Mouse (Mus musculus): Measurements from ENCODE around the gene Card6. TPM values are rescaled to one million over a fixed set of nuclear protein-coding genes. Genes with fewer than 3 reads are reported as not detected.
A peak's percentile ranks its signal among the peaks of the same experiment; 100 is the strongest.

Gene Card6
- total RNA-seq (2014; rRNA removed) (0.11 and 0.42 TPM in 2 replicates), polyA plus RNA-seq (2015; fragmentation: Nextera tagmentation; extraction: Ambion mirVana) (0.25 and 0.52 TPM in 2 replicates)

DNA sequence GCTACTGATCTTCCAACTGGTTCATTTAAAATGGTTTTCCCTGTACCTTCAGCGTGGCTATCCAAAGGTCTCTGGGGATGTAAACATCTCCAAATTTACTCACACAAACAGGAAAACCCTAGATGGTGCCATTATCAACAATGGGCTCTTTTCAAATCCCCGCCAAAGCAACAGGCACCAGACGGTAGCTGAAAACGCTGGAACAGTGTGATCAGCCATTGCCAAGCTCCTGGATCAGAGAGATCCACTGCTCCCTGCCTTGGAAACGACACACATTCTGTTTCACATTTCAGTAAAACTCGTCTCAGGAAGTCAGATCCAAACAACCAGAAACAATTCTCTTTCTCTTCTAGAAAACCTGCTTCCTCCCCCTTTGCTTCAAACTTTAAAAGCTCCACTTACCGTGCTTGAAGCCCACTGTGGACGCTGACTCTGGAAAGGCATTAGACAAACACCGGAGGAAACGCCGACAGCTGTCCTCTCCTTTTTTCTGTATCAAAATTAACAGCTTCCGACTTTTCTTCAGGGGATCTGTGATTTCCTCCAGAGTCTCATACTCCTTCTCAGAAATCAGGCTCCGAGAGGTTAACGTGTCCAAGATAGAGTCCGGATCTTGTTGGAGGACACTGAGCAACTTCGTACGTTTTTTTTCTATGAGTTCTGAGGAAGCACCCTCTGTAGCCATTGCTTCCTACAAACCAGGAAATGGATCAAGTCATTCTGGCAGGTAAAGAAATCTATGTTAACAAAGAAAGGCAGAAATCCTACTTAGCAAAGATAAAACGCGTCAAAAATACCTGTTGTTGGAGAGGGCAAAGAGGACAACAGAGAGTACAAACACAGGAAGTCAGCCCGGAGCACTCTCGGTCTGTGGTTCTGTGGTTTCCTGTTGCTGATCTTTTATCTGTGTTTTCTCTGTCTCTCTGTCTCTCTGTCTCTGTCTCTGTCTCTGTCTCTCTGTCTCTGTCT, at the start of gene Card6:
Card6 (minus strand) TSS at position 854 of the 969 bp plus-strand sequence.
- ATAC-seq (ENCODE audit: low FRiP score), result no peak
- H3K4me1 ChIP-seq (ENCODE audit: insufficient read depth, low read length), result no peaks in the 10 kb centered on the region
- no peak for DNase-seq (ENCODE audit: low spot score)
- peak within 1 kb of the TSS; percentile 9; the same call in 1 of the 2 replicates for H3K27ac ChIP-seq (ENCODE audit: low read depth, low read length)
- H3K4me3 ChIP-seq (ENCODE audit: low read depth, low read length), result 0 out of 2 replicates have a peak within 1 kb of the TSS, but pooled peaks have one; percentile 6
- H3K9me3 ChIP-seq (ENCODE audit: low read length), result no peaks in the 10 kb centered on the region
- no peak for TF ChIP-seq CTCF (IDR thresholded peaks at IDR 0.05)
- no peak within 1 kb of the TSS for H3K9ac ChIP-seq (replicated peaks; ENCODE audit: low read length, poor library complexity, severe bottlenecking)
- H3K4me2 ChIP-seq (ENCODE audit: low read depth, low read length, poor library complexity, severe bottlenecking), result no peak within 1 kb of the TSS
- H3K27me3 ChIP-seq (ENCODE audit: insufficient read depth, low read length), result no peaks in the 10 kb centered on the region
- no peaks in the 10 kb centered on the region for H3K36me3 ChIP-seq (ENCODE audit: insufficient read depth, low read length)
- 69% methylated on average over 21 of the region's 21 CpGs for WGBS

DNA sequence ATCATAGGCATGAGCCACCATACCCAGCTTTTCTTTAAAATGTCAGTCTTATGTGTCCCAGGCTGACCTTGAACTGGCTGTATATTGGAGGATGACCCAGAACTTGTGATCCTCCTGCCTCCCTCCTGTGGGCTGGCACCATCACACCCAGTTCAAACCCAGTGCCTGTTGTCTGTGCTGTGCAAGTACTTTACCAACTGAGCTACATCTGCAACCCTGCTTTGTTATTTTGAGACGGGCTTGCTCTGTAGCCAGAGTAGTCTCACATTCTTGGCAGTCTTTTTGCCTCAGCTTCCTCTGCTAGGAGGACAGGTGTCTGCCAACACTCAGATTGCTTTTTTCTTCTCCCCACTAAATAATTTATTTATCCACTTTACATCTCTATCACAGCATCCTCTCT, 49.0 kb upstream of the Card6 start:
- Histone ChIP-seq H3K4me1 (ENCODE audit: insufficient read depth, low read length) (no peaks in the 10 kb centered on the region), H3K4me2 (ENCODE audit: low read depth, low read length, poor library complexity, severe bottlenecking) (no peak overlapping the region), H3K9me3 (ENCODE audit: low read length) (no peaks in the 10 kb centered on the region), H3K4me3 (ENCODE audit: low read depth, low read length) (no peak overlapping the region), H3K27me3 (ENCODE audit: insufficient read depth, low read length) (no peaks in the 10 kb centered on the region), H3K9ac (replicated peaks; ENCODE audit: low read length, poor library complexity, severe bottlenecking) (no peak overlapping the region), H3K27ac (ENCODE audit: low read depth, low read length) (no peak overlapping the region), H3K36me3 (ENCODE audit: insufficient read depth, low read length) (no peaks in the 10 kb centered on the region)
- ATAC-seq (ENCODE audit: low FRiP score), result no peak
- WGBS, result 77% methylated on average over 1 of the region's 1 CpGs
- DNase-seq (ENCODE audit: low spot score), result no peak
- no peak for TF ChIP-seq CTCF (IDR thresholded peaks at IDR 0.05)

DNA sequence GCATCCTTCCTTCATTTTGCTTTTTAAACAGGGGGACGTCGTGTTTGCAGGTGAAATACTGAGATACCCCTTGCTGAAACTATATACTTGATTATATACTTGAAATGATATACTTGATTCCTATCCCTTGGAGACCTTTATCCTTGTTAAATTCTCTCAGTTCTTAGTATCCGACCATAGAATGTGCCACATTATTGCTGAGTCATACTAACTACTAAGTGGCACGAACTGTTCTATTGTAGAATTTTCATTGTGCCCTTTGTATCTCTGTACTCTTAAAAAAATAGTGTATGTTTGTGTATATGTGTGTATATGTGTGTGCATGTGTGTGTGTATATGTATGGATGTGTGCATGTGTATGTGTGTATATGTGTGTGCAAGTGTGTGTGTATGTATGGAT, 48.0 kb upstream of the Card6 start:
- TF ChIP-seq CTCF (IDR thresholded peaks at IDR 0.05), result no peak
- Histone ChIP-seq H3K4me2 (ENCODE audit: low read depth, low read length, poor library complexity, severe bottlenecking) (no peak overlapping the region), H3K9ac (replicated peaks; ENCODE audit: low read length, poor library complexity, severe bottlenecking) (no peak overlapping the region), H3K4me3 (ENCODE audit: low read depth, low read length) (no peak overlapping the region), H3K27me3 (ENCODE audit: insufficient read depth, low read length) (no peaks in the 10 kb centered on the region), H3K9me3 (ENCODE audit: low read length) (no peaks in the 10 kb centered on the region), H3K4me1 (ENCODE audit: insufficient read depth, low read length) (no peaks in the 10 kb centered on the region), H3K27ac (ENCODE audit: low read depth, low read length) (no peak overlapping the region), H3K36me3 (ENCODE audit: insufficient read depth, low read length) (no peaks in the 10 kb centered on the region)
- no peak for ATAC-seq (ENCODE audit: low FRiP score)
- 87% methylated on average over 4 of the region's 4 CpGs for WGBS
- no peak for DNase-seq (ENCODE audit: low spot score)

DNA sequence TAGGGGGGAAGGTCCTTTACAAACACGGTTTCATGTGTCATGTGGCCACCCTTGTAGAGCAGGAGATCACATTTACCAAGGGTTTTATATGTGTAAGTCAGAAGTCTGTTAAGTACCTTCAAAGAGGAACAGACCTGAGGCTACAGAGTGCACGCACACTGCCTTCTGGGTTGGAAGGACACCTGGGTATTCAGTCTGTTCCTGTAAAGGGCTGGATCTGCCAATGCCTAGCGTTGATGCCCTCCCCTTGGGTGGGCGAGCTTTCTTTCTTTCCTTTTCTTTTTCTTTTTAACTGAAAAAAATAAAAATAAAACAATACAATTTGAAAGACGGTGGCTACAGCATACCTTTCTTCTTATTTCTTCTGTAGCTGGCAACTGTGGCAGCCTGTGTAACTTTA, 46.8 kb upstream of the Card6 start:
- Histone ChIP-seq H3K27me3 (ENCODE audit: insufficient read depth, low read length) (no peaks in the 10 kb centered on the region), H3K4me1 (ENCODE audit: insufficient read depth, low read length) (no peaks in the 10 kb centered on the region), H3K9ac (replicated peaks; ENCODE audit: low read length, poor library complexity, severe bottlenecking) (no peak overlapping the region), H3K36me3 (ENCODE audit: insufficient read depth, low read length) (no peaks in the 10 kb centered on the region), H3K9me3 (ENCODE audit: low read length) (no peaks in the 10 kb centered on the region), H3K4me3 (ENCODE audit: low read depth, low read length) (no peak overlapping the region), H3K27ac (ENCODE audit: low read depth, low read length) (no peak overlapping the region), H3K4me2 (ENCODE audit: low read depth, low read length, poor library complexity, severe bottlenecking) (no peak overlapping the region)
- 52% methylated on average over 5 of the region's 5 CpGs for WGBS
- ATAC-seq (ENCODE audit: low FRiP score) (no peak), DNase-seq (ENCODE audit: low spot score) (no peak)
- no peak for TF ChIP-seq CTCF (IDR thresholded peaks at IDR 0.05)

DNA sequence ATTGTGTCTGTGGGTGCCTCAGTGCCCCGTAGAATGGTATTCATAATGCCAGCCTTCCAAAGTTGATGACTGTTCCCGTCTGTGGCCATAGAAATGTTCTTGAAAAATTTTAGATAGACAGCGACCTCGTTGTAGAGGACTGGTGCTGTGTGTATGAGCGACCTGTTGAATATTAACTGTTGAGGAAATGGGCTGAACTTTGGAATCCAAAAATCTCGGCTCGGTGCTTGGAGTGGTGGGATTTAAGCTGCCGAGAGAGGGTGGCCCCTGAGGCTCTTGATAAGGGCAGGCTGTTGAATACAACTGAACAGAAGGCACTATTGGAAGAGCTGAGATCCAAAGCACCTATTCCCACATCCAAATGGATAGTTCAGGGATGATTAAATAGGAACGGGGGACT, 46.3 kb upstream of the Card6 start:
- H3K9me3 ChIP-seq (ENCODE audit: low read length), result no peaks in the 10 kb centered on the region
- H3K27ac ChIP-seq (ENCODE audit: low read depth, low read length), result no peak overlapping the region
- TF ChIP-seq CTCF (IDR thresholded peaks at IDR 0.05), result no peak

DNA sequence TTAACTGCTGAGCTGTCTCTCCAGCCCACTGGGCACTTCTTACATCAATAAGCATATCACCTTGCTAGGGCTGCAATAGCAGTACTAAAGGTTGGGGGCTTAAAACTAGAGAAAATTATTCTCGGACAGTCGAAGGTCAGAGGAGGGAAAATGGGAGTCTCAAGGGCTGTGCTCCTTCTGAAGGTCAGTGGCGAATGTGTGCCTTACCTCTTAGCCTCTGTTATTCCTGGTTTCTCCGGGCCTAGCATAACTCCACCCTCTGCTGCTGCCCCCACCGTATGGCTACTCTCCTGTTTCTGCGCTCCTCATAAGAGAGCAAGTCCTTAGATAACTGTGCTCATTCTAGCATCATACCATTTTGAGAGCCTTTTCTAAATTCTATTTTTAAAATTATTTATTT, 43.8 kb upstream of the Card6 start:
- H3K9me3 ChIP-seq (ENCODE audit: low read length), result no peaks in the 10 kb centered on the region
- no peaks in the 10 kb centered on the region for H3K36me3 ChIP-seq (ENCODE audit: insufficient read depth, low read length)
- TF ChIP-seq CTCF (IDR thresholded peaks at IDR 0.05), result no peak
- no peak overlapping the region for H3K4me2 ChIP-seq (ENCODE audit: low read depth, low read length, poor library complexity, severe bottlenecking)
- H3K27ac ChIP-seq (ENCODE audit: low read depth, low read length), result no peak overlapping the region
- H3K4me1 ChIP-seq (ENCODE audit: insufficient read depth, low read length), result no peaks in the 10 kb centered on the region
- DNase-seq (ENCODE audit: low spot score) (no peak), ATAC-seq (ENCODE audit: low FRiP score) (no peak)
- no peaks in the 10 kb centered on the region for H3K27me3 ChIP-seq (ENCODE audit: insufficient read depth, low read length)
- no peak overlapping the region for H3K4me3 ChIP-seq (ENCODE audit: low read depth, low read length)
- WGBS, result 94% methylated on average over 6 of the region's 6 CpGs
- no peak overlapping the region for H3K9ac ChIP-seq (replicated peaks; ENCODE audit: low read length, poor library complexity, severe bottlenecking)

More for the DNA sequence above, 46.3 kb upstream of the Card6 start:
- no peak overlapping the region for H3K4me3 ChIP-seq (ENCODE audit: low read depth, low read length)
- WGBS, result 87% methylated on average over 9 of the region's 9 CpGs
- H3K36me3 ChIP-seq (ENCODE audit: insufficient read depth, low read length), result no peaks in the 10 kb centered on the region
- H3K4me1 ChIP-seq (ENCODE audit: insufficient read depth, low read length), result no peaks in the 10 kb centered on the region
- no peak overlapping the region for H3K4me2 ChIP-seq (ENCODE audit: low read depth, low read length, poor library complexity, severe bottlenecking)
- H3K9ac ChIP-seq (replicated peaks; ENCODE audit: low read length, poor library complexity, severe bottlenecking), result no peak overlapping the region
- ATAC-seq (ENCODE audit: low FRiP score) (no peak), DNase-seq (ENCODE audit: low spot score) (no peak)
- no peaks in the 10 kb centered on the region for H3K27me3 ChIP-seq (ENCODE audit: insufficient read depth, low read length)

Measured in midbrain, postnatal 0 days (tissue).